Mouse (Mus musculus) lung, postnatal 10 days (tissue): ENCODE data around the gene Pip4k2b.
"Not testable (repeated sequence)": the region's sequence is repeated elsewhere in the genome, so short reads cannot be mapped to it uniquely, and the experiment has no call there.

Experiments
- DNase-seq: peaks from one replicate; pipeline ENCODE4 v3.0.0; 2021

Pip4k2b gene

DNA sequence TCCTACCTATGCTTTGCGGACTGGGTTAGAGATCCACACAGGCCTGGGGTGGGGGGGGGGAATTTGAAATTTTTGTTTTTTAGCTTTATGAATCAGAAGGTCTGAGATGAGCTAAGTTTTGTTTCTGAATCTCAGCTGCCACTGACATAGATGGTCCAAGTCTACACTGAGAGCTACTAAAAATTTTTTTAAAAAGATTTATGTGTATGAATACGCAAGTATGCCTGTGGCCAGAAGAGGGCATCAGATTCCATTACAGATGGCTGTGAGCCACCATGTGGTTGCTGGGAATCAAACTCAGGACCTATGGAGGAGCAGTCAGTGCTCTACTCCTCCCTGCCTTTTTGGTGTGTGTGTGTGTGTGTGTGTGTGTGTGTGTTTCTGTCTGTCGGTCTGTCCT, 30.1 kb downstream of the Pip4k2b start:
- no peak for DNase-seq

DNA sequence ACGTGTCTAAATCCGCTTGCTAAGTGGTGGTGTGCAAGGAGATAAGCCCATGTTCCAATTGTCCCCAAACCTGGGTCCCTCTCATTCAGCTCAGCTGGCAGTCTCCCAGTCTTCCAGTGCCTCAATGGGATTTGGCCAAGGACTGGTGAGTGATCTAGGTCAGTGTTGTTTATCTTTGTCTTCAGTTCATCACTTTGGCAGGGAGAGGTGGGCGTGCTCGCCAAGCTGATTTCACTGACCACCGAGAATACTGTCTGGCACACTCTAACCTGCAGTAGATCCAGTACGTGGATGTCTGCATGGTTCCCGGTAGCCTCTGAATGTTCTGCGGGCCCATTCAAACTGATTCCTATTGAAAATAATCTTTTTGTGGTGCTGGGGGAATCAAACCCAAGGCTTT, 30.6 kb downstream of the Pip4k2b start:
- peak; percentile 63 for DNase-seq

DNA sequence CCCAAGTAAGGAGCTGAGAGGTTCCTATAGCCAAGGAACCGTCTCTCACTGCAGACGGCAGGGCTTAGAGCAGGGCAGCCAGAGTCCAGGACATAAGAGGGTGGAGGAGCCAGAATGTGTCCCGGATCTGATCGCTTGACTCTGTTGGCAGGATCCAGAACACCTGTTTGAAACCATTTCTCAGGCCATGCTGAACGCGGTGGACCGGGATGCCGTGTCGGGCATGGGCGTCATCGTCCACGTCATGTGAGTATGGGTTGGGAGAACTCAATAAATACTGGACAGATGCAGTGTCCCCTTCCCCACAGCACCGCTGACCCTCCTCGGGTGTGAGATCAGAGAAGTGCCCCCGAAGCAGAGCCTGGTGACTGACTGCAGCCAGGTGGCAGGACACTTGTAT, 32.2 kb downstream of the Pip4k2b start:
- no peak for DNase-seq

DNA sequence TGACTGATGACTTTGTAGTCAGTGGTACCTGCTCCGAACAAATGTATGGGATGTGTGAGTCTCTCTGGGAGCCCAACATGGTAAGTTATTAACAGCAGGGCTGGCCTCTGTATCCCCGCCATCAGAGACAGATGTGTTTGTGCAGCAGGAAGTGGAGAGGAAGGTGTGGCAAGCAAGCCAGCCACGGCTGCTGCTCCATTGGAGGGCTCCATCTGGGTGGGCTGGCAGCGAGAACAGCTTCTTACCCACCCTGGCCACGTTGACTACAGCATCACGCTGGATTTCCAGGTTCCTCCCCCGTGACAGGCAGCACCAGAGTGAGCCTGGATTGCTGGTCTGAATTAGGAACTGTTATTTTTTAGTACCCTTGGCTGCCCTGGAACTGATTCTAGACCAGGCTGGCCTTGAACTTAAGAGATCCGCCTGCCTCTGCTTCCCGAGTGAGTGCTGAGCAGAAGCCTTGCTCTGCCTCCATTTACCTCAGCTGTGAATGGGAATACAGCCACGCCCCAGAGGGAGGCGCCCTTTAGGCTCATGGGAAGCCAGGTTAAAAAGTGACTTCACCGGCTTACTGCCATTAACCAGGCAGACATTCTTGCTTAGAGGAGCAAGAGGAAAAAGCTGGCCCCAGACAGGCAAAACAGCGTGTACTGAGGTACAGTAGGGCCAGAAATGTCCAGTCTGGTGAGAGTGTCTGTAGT, 33.2 kb downstream of the Pip4k2b start:
- DNase-seq: no peak

DNA sequence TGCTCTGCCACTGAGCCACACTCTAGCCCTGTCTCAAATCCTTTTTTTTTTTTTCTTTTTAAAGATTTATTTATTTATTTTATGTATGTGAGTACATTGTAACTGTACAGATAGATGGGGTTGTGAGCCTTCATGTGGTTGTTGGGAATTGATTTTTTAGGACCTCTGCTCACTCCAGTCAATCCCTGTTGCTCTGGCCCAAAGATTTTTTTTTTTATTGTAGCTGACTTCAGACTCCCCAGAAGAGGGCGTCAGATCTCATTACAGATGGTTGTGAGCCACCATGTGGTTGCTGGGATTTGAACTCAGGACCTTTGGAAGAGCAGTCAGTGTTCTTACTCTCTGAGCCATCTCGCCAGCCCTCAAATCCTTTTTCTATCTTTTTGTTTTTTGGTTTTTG, 34.4 kb downstream of the Pip4k2b start:
- not testable (repeated sequence) for DNase-seq

DNA sequence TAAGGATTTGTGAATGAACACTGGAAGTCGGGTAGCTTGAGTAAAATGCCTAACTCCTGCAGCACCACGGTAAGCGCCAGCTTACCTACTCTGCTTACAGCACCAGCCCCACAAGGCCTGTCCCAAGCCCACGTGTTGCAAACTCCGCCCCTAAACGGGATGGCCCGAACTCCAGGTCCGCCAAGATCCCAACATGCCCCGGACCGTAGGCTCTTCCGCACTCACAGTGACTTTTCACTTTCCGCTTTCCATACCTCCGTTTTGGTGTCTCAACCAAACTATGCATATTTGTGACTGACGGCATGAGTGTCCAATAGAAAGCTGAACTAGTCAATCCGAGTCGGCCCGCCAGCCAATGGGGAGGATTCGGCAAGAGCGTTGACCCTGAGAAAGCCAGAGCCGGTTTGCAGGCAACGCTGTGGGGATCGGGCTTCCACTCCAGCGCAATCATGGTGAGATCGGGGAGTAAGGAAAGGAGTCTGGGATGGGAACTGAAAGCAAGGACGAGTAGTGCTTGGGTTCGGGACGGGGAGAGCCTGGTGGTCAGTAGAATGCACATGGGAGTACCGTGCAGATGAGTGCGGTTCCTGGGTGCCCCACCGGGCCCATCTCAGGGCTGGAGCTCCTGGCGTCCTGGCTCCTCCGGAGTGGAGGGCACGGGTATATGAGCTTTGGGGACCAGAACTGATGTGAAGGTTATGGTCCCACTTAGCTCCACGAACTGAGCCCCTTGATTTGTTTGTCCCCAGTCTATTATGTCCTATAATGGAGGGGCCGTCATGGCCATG, 41.3 kb downstream of the Pip4k2b start, which contains the start of gene Psmb3:
Gene Psmb3, plus strand, starts transcription at position 361 of the 788 bp plus-strand sequence.
- DNase-seq: peak; percentile 100

DNA sequence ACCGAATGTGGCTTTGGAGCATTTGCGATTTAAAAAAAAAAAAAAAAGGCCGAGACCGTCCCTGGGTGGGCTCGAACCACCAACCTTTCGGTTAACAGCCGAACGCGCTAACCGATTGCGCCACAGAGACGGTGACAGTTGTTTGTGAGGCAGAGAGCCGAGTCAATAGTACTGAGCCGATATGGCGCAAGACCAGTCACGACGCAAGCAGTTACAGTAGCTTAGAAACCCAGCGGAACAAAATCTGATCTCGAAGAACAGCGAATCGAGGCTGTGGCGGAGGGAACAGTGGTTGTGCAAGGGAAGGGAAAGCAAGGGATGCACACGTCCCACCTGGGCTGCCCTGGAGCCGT, 42.1 kb downstream of the Pip4k2b start:
- DNase-seq: peak; percentile 93

DNA sequence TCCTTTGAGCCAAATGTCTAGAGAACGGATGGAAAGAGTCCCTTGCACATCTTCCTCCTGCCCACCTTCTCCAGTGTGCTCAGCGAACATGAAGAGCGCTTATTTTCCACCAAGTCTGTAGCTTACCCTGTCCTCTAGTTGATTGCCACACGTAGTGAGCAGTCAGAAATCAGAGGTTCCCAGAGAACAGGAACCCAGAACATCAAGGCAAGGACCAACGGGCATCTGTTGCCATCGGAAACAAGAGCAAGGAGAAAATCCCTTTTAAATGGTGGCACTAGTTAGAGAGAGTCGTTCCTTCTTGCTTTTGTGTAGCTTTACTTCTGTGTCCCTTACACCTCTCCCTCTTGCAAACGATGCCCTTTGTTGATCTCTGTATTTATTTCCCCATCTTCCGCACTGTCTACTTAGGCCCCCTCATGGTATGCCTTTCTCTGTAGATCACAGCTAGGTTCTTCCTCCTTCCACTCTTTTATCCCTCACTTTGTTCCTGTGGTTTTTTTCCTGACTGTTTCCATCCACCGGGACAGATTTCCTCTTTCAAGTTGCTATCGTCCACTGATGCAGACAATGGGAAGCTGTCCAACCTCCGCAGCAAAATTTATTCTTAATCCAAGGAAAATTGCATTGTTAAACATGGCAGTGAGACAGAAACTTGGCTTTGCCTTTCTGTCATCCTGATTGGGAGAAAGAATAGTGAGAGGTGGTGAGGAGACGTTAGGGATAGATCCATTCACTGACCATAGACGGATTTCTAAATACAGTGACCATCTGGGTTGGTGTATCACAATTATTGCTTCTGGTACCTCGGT, 42.7 kb downstream of the Pip4k2b start:
- DNase-seq: no peak

DNA sequence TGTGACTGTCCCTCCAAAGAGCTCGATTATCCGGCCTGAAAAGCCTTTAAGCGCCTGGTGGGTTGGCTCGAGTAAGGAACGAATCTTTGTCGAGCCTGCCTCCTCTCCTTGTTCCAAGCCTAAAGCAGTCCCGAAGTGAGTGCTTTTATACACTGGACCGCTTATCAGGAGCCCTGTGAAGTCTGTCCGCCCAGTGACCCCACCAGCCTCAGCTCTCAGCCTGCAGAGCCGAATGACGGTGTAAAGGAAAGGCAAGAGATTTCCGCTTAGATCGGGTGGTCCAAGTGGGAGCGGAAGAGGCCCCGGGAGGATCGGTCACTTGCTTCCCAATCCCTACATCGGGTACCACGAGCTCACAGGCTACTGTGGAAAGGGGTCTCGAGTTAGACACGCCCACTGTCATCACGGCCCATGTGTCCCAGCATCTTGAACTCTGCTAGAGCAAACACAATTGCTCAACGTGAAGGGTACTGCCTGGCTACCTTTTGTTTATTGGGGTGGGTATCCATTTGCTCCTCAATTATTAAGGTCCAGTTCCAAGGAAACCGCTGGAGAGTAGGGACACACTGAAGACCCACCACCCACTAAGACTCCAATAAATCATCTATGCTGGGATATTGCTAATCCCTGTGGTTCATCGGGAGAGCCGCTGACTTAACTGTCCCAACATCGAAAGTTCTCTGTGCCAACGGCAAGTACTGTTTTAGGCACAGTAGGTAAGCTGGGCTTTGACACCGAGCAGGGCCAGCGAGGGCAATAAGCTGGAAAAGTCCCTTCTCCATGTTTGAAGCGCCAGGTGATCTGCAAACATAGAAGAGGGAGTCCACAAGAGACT, 43.5 kb downstream of the Pip4k2b start:
- DNase-seq: peak; percentile 60

DNA sequence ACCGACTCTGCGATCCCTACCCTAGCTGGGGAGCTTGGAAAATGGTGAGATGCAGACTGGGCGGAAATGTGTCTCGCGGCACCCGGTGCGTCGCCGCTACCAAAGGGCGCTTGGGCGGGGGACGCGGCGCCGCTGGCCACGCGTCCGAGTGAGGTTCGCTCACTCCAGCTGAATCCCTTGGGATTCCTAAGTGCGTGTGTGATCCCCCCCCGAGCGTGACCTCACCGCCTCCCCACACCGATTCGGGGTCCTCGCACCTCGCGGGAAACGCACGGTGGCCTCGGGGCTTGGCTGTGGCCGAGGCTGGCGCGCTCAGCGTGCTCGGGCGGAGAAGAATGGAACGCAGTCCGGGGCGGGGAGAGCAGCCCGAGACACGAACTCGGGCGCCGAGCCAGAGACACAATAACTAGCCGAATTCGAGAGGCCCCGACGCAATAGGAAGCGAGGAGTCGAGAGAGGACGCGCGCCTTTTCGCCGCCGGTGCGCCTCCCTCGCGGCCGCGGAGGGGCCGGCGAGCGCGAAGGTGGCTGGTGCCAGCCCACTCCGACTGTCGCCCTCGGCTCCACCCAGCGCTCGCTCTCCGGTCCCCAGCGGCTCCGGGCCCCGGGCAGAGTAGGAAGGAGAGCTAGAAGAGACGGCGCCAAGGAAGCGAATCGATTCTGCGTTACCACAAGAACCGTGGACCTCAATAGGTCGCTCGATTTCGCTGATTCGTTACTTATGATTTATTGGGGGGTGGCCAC, 44.3 kb downstream of the Pip4k2b start, which contains the start of gene Pcgf2:
Gene Pcgf2, minus strand, starts transcription at position 495 of the 743 bp plus-strand sequence.
- DNase-seq: peak; percentile 93

DNA sequence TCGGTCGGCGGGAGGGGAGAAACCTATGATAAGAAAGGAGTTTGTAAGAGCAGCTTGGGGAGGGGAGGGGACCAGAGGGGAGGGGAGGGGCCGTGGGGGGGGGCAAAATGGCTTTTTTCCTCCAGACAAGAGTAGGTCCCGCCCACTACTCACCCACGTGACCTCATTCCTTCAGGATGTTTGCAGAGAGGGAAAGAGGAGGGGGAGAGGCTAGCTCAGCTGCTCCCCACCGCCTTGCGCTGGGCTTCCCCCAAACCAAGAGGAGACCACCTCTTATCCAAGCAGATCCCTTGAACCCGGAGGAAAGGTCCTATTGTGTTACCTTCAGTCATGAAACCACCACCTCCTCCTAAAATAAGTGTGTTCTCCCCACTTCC, 44.9 kb downstream of the Pip4k2b start:
- DNase-seq: peak; percentile 98

DNA sequence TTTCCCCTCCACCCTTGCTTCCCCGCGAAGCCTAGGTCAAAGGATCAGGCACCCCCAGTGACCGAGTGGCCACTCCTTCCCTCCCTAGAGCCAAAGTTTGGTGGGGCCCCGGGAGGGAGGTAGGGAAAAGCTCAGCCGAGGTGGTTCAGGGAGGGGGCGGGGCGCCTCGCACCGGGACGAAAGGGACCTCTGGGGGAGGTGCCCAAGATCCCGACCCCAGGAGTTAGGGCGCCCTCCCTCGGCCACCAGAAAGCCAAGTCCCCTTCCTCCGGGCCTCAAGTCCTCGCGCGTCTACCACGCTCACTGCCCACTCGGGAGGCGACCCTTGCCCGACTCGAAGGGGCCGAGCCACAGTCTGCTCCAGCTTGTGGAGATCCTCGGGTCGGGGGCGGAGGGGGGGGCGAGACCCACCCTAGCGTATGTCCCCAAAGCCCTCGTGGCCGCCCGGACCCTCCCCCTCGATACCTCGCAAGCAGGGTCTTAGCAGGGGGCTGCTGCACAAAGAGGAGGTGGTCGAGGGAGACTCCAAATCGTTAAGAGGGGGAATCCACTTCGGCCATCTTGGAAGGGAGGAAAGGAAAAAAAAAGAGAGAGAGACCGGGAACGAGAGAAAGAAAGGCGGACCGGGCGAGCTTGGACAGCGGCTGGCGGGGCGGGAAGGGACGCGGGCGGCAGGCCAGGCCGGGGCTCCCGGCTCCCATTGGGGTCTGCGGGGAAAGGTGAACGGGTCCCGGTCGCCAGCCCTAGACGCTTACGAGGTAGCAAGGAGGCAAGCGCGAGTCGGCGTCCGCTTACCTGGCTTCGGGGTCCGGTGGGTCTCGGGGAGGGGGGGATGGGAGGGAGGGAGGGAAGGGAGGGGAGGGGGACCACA, 45.5 kb downstream of the Pip4k2b start:
- peak; percentile 90 for DNase-seq

DNA sequence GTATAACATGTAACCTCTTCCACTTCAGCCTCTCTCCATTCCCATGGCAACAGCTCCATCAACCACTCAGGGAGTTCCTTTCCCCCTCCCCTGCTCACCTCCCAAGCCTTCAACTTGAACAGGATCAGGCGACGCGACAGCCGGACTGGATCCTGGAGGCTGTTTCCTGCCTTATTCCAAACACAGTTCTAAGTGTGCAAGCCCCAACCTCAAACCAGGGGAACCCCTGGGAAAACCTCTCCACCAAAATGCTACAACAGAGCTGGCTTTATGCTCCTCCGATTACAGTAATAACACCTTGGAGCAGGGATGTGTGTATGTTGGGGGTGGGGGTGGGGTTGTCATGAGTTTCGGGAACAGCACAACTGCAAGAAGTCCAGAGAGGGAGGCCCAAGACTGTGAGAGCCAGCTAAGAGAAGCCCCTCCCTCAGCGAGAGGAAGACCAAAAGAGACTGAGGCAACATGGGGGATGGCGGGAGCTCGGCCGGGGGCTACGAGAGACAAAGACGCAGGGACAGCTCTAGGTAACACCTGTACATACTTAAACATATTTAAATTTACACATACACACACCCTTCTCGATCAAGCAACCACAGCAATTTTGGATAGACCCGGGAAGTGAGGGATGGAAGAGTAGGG, 46.5 kb downstream of the Pip4k2b start:
- DNase-seq: no peak

DNA sequence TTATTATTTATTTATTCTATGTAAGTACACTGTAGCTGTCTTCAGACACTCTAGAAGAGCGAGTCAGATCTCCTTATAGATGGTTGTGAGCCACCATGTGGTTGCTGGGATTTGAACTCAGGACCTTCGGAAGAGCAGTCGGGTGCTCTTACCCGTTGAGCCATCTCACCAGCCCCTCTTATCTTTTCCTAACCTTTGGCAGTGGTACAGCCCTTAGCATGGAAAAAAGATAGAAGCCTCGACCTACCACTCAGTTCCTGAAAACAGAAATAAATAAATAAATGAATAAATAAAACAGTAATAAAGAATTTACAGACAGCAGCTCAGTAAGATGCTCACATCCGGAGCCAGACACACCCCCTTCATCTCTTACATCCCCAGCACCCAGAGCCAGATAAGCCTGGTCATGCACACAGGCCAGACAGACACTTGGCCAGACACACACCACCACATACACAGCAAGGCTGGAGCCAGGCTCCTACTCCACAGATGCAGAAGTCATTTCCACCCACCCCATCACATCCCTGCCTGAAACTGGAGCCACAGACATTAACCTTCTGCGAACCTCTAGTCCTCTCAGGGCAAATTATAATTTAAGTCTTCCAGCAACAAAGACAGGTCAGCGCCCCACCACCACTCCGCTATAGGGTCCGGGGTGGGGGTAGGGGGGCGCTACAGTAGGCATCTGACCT, 47.2 kb downstream of the Pip4k2b start:
- DNase-seq: no peak

DNA sequence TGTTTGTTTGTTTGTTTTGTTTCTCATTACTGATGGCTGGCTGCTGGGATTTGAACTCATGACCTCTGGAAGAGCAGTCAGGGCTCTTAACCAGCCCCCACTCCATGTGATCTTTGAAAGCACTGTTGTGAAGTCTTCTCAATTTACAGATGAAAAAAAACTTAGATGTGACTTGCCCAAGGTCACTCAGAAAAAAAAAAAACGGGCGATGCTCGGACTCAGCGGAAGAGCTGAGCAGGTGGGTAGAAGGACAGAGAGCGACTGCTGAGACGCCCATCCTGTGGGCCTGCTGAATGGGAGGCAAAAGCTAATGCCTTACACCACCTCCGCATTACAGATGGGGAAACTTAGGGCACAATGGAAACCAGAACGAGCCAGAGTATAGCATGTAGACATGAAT, 47.8 kb downstream of the Pip4k2b start:
- DNase-seq: no peak

DNA sequence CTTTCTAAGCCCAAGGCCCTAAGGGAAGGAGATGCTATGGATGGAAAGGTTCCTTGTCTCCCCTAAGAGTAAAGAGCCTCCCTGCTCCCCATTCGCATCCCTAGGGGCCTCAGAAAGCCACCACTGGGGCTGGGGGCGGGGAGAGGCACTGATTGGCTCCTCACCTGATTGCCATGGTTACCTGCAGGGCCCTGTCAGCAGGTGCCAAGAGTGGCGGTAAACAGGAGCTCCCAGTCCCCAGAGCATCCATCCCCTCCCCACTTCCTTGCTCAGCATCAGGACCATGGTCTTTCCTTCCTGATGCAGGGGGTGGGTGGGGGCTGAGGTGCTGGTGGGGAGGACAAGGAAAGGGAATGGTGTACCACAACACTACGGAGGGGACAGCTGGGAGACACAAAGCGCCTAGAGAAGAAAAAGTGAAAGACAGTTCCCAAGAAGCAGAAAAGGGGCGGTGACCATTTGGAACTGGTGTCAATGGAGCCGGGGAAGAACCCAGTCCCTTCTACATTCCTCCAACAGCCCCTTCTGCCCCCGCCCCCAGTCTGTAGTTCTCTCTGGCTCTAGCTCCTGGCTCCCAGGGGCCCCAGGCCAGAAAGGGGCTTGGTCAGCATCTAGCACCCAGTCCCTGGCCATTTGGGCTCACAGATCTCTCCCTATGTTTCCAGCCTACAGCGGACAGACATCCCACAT, 48.6 kb downstream of the Pip4k2b start:
- DNase-seq: no peak

DNA sequence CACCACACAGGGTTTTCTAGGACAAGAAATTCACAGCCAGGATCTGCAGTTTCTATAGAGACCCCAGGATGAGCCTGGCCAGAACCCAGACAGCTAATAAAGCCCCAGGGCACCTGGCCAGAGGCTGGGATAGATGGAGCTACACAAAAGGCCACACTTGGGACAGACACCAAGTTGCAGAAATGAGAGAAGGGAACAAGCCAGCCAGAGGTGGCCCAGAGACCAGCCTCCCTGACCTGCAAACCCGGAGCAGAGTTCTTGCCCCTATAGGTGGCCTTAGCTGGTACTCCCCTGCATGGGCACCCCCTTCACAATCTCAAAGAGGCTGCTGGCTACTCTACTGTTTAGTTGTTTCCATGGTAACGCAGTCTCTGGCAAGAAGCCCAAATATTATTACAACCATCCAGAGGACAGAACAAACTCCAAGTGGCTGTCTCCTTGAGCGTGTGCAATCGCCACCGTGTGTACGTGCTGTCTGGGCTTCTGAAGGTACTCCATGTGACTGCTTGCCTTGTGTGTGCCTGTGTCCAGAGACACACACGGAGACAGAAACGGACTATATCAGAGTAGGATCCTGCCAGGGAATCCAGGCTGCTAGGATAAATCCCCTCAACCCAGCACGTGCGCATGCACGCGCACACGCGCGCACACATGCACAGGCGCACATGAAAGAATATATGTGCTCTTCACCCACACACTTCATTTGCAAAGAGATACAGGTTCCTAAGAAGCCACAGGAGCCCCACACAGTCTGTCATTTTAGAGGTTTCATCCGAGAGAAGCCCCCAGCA, 49.4 kb downstream of the Pip4k2b start:
- DNase-seq: peak; percentile 88

DNA sequence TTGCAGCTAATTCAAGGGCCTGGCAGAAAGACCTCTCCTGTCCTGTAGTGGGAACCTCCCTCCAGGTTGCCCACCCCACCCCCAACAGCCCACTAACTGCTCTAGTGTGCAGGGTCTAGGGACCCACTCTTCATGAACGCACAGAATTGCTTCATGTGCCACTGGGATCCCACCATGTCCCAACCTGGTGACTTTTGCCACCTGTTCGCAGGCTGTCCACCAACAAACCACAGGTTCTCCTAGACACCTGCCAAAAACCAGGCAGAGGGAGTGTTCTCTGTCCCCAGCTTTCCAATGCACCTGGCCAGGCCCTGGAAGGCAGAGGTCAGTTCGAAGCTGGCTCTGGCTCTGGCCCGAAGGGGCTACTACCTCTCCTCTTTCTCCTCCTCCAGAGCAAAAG, 50.1 kb downstream of the Pip4k2b start:
- no peak for DNase-seq
